ENCODE assay signal across 9 mouse cellular contexts in genomic region chr10:125264938-125265337, GRCm38 (mm10).
DNase-seq lines count a peak whose midpoint lies in the region; ATAC-seq and TF ChIP-seq lines count a peak whose summit lies in the region.
"Had no signal": no experiment of that assay in that cellular context is flagged by ENCODE, and none has a peak within 500 bp of the region (broad histone marks: within the 10 kb centered on the region; RNA-seq: fewer than 3 reads in every experiment).

No protein-coding gene starts in this region.

- no peak overlapping the region for H3K4me2 ChIP-seq in forebrain, embryonic 12.5 days
- H3K4me2 ChIP-seq in hindbrain, embryonic 12.5 days (replicated peaks) = no peak overlapping the region
- H3K4me2 ChIP-seq: hindbrain, embryonic 15.5 days had no signal

- no peak overlapping the region for H3K27ac ChIP-seq in forebrain, embryonic 12.5 days
- no peak overlapping the region for H3K27ac ChIP-seq in hindbrain, embryonic 12.5 days
- H3K27ac ChIP-seq: hindbrain, embryonic 15.5 days had no signal

- H3K4me1 ChIP-seq in forebrain, embryonic 12.5 days = no peaks in the 10 kb centered on the region
- no peaks in the 10 kb centered on the region for H3K4me1 ChIP-seq in hindbrain, embryonic 12.5 days
- H3K4me1 ChIP-seq: hindbrain, embryonic 15.5 days had no signal

- no peak overlapping the region for H3K9ac ChIP-seq in forebrain, embryonic 12.5 days
- H3K9ac ChIP-seq in hindbrain, embryonic 12.5 days = no peak overlapping the region
- H3K9ac ChIP-seq: hindbrain, embryonic 15.5 days had no signal

- no peaks in the 10 kb centered on the region for H3K27me3 ChIP-seq in forebrain, embryonic 12.5 days
- no peaks in the 10 kb centered on the region for H3K27me3 ChIP-seq in hindbrain, embryonic 12.5 days
- H3K27me3 ChIP-seq: hindbrain, embryonic 15.5 days had no signal

- 64% methylated on average over 4 of the region's 4 CpGs for WGBS in forebrain, embryonic 12.5 days
- WGBS in hindbrain, embryonic 12.5 days = 66% methylated on average over 4 of the region's 4 CpGs

- no peak overlapping the region for H3K4me3 ChIP-seq in forebrain, embryonic 12.5 days (replicated peaks)
- no peak overlapping the region for H3K4me3 ChIP-seq in hindbrain, embryonic 12.5 days
- H3K4me3 ChIP-seq: hindbrain, embryonic 15.5 days had no signal

- no peaks in the 10 kb centered on the region for H3K36me3 ChIP-seq in forebrain, embryonic 12.5 days (replicated peaks)
- H3K36me3 ChIP-seq in hindbrain, embryonic 12.5 days = no peaks in the 10 kb centered on the region
- H3K36me3 ChIP-seq: hindbrain, embryonic 15.5 days had no signal

- peak; percentile 67 for TF ChIP-seq CTCF in brain, embryonic 14.5 days (IDR thresholded peaks at IDR 0.05; ENCODE audit: borderline replicate concordance, extremely low read depth, insufficient read depth, insufficient read length)

- no peaks in the 10 kb centered on the region for H3K9me3 ChIP-seq in forebrain, embryonic 12.5 days
- H3K9me3 ChIP-seq in hindbrain, embryonic 12.5 days (replicated peaks) = no peaks in the 10 kb centered on the region
- H3K9me3 ChIP-seq: hindbrain, embryonic 15.5 days had no signal

- TF ChIP-seq POLR2A in brain, embryonic 14.5 days (IDR thresholded peaks at IDR 0.05; ENCODE audit: borderline replicate concordance, extremely low read depth, insufficient read depth, insufficient read length, poor library complexity, severe bottlenecking) = no peak

- peak; percentile 75; the same call in 1 of the 2 replicates for ATAC-seq in forebrain, embryonic 12.5 days (ENCODE audit: low FRiP score)
- ATAC-seq in hindbrain, embryonic 12.5 days (ENCODE audit: low FRiP score) = peak; percentile 63; the same call in 1 of the 2 replicates
- ATAC-seq in megakaryocyte, adult 5-6 weeks (ENCODE audit: poor library complexity, severe bottlenecking) = peak; percentile 95

- peak; percentile 26 for DNase-seq in gastrocnemius, postnatal 10 days
- DNase-seq in gastrocnemius, adult 8-10 months (ENCODE audit: low spot score in 2 of 2) = no peak
- DNase-seq in brain, embryonic 14.5 days (ENCODE audit: low read depth) = peak; percentile 78
- peak; percentile 47 to 49 for DNase-seq in layer of hippocampus, postnatal 36 days
- peak; percentile 63 for DNase-seq in testis, postnatal 10 days (ENCODE audit: low spot score)

Comparison
In these comparisons a context has a peak if more than half of its experiments do, and no peak if none do; other contexts are left out.
1. DNase-seq: peak in gastrocnemius, postnatal 10 days (single experiment), brain, embryonic 14.5 days (single experiment), layer of hippocampus, postnatal 36 days (2 of 2) and testis, postnatal 10 days (single experiment); none in gastrocnemius, adult 8-10 months (0 of 2).
2. Peak in every context shown above with its lines, with median percentiles within 50 percentile points of each other: ATAC-seq.